Mouse (Mus musculus): ENCODE measurements at regions not wholly inside any gene's neighbourhood (a gene's known extent, or its start where the extent isn't known, plus 50 kb on each side); places are given as distances from the start of the nearest gene placed in this dataset.

DNA sequence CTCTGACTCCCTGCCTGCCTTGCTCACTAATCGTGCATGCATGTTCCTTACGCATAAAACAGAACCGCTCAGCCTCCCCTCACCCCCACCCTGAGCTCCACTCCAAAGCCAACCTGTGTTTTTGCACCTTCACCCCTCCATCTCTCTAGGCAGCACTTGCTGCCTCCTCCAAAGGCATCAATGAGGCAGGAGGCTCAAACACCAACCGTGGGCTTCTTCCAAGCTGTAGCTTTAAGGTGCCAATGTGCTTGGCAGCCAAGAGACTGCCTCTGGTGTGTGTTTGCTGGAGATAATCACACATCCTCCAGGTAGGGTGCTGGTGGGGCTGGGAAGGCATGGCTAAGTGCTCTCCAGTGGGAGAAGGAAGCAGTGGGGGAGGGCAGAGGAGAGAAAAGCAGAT lies 193.3 kb downstream of the Rplp1 start:
- WGBS (ENCODE audit: missing documents) = 92% methylated on average over 4 of the region's 4 CpGs
- Histone ChIP-seq H3K79me2 (ENCODE audit: inconsistent target) (no peaks in the 10 kb centered on the region), H3K36me3 (ENCODE audit: inconsistent target) (no peaks in the 10 kb centered on the region), H3K27ac (no peak overlapping the region), H3K4me3 (ENCODE audit: inconsistent target) (no peak overlapping the region)

DNA sequence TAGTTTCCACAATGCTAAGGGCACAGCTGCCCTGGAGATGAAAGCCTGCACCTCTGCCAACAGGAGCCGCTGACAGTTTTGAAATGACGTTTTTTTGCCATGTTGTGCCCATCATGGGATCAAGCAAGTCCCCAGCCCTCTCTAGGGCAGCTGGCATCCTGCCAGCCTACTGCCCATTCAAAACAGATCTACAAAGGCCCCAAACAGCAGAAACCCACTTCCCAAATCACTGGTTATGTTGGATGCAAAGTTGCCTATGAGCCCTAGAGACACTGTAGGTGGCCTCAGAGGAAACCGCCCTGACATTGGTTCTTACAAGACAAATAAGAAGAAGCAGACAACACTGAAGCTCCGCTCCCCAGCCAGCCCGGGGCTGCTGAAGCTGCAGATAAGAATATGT lies 194.1 kb downstream of the Rplp1 start:
- Histone ChIP-seq H3K4me3 (ENCODE audit: inconsistent target) (no peak overlapping the region), H3K27ac (no peak overlapping the region)
- WGBS (ENCODE audit: missing documents) = 87% methylated on average over 5 of the region's 5 CpGs

DNA sequence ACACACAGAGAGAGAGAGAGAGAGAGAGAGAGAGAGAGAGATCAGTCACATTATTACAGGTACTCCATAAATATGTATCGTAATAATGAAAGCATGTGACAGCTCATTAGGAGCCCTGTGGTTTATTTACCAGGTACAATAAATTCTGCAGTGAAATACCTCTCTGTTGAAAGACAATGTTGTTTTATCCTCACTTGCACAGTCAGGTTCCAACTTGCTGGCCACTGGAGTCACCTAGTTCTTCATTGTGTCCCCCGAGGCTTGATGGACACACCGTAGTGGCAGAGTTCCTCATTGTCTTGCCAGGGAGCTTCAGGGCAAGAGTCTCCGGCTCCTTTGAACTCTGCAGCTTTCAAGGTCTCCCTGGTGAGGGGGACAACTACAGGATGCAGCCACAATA lies 197.6 kb downstream of the Rplp1 start:
- H3K4me3 ChIP-seq (ENCODE audit: inconsistent target) = no peak overlapping the region
- WGBS (ENCODE audit: missing documents) = 94% methylated on average over 3 of the region's 4 CpGs

More for the DNA sequence above, 194.1 kb downstream of the Rplp1 start:
- Histone ChIP-seq H3K79me2 (ENCODE audit: inconsistent target) (no peaks in the 10 kb centered on the region), H3K36me3 (ENCODE audit: inconsistent target) (no peaks in the 10 kb centered on the region)

GRCm38 (mm10) chr9:61714331-61715035 lies 199.9 kb downstream of the Rplp1 start:
- H3K4me3 ChIP-seq (ENCODE audit: inconsistent target) = no peak overlapping the region
- no peaks in the 10 kb centered on the region for H3K36me3 ChIP-seq (ENCODE audit: inconsistent target)
- WGBS (ENCODE audit: missing documents) = 57% methylated on average over 19 of the region's 19 CpGs
- no peaks in the 10 kb centered on the region for H3K79me2 ChIP-seq (ENCODE audit: inconsistent target)
- no peak overlapping the region for H3K27ac ChIP-seq

More for the DNA sequence above, 197.6 kb downstream of the Rplp1 start:
- Histone ChIP-seq H3K79me2 (ENCODE audit: inconsistent target) (no peaks in the 10 kb centered on the region), H3K36me3 (ENCODE audit: inconsistent target) (no peaks in the 10 kb centered on the region), H3K27ac (no peak overlapping the region)

- Histone ChIP-seq H3K79me2 (ENCODE audit: inconsistent target) (no peaks in the 10 kb centered on the region), H3K4me3 (ENCODE audit: inconsistent target) (no peak overlapping the region), H3K36me3 (ENCODE audit: inconsistent target) (no peaks in the 10 kb centered on the region), H3K27ac (no peak overlapping the region)
- WGBS (ENCODE audit: missing documents) = 83% methylated on average over 7 of the region's 7 CpGs
Measured at GRCm38 (mm10) chr9:61713806-61714205, 200.5 kb downstream of the Rplp1 start.

- H3K4me3 ChIP-seq (ENCODE audit: inconsistent target) = no peak overlapping the region
- H3K27ac ChIP-seq = no peak overlapping the region
- no peaks in the 10 kb centered on the region for H3K79me2 ChIP-seq (ENCODE audit: inconsistent target)
- H3K36me3 ChIP-seq (ENCODE audit: inconsistent target) = no peaks in the 10 kb centered on the region
- 74% methylated on average over 7 of the region's 7 CpGs for WGBS (ENCODE audit: missing documents)
Measured at GRCm38 (mm10) chr9:61711296-61711695, 203.0 kb downstream of the Rplp1 start.

DNA sequence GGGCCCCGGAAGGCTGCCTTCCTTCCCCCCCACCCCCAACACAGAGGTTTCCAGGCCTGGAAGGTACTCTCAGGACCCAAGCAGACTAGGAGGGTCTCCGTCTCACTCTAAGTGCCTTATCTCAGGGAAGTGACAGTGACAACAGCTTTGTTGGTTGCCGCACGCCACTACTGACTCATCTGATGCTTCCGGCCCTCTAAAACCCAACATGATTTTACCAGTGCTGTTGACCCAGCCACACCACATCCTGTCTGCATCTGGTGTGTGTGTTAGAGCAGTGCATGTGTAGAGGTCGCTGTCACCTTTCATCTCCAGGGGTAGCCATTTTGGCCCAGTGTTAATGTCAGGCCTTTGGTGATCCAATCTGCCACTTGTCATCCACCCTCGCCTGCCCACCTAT lies 206.5 kb downstream of the Rplp1 start:
- H3K4me3 ChIP-seq (ENCODE audit: inconsistent target) = no peak overlapping the region
- no peaks in the 10 kb centered on the region for H3K36me3 ChIP-seq (ENCODE audit: inconsistent target)
- no peaks in the 10 kb centered on the region for H3K79me2 ChIP-seq (ENCODE audit: inconsistent target)
- peak overlapping the region; percentile 93 for H3K27ac ChIP-seq
- WGBS (ENCODE audit: missing documents) = 20% methylated on average over 7 of the region's 7 CpGs

DNA sequence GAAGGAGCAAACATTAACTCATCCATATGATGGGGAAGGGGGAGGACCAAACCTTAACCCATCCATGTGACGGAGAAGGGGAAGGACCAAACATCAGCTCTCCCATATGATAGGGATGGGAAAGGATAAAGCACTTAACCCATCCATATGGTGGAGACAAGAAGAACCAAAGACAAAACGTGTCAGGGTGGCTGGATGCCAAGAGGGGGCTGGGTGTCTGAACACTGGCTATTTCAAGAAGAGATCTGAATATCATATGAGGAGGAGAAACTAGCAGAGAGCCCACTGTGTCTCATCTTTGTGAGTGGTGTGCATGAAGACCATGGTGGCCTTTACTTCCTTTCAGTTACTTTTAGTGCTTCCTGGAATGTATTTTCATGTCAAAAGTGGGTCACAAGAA lies 207.0 kb downstream of the Rplp1 start:
- Histone ChIP-seq H3K27ac (peak overlapping the region; percentile 93), H3K79me2 (ENCODE audit: inconsistent target) (no peaks in the 10 kb centered on the region), H3K36me3 (ENCODE audit: inconsistent target) (no peaks in the 10 kb centered on the region), H3K4me3 (ENCODE audit: inconsistent target) (no peak overlapping the region)
- 70% methylated on average over 2 of the region's 2 CpGs for WGBS (ENCODE audit: missing documents)

DNA sequence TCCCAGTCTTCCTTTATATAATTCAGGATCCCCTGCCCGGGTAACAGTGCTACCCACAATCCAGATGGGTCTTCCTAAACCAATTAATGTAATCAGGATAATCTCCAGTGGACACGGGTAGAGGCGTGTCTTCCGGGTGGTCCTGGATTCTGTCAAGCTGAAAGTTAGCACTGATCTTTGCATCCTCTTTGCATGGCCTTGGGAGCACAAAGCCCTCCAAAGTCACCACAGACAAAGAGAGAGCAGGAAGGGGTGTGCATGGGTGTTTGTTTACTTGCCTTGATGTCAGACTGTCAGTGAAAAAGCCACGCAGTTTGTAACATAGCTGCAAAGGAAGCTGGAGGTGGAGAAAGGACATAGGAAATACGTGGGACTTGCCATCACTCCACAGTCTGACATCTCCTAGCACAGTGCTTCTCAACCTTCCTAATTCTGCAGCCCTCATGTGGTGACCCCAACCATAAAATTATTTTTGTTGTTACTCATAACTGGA lies 208.0 kb downstream of the Rplp1 start:
- H3K27ac ChIP-seq = peak overlapping the region; percentile 93
- no peaks in the 10 kb centered on the region for H3K36me3 ChIP-seq (ENCODE audit: inconsistent target)
- H3K4me3 ChIP-seq (ENCODE audit: inconsistent target) = no peak overlapping the region
- 86% methylated on average over 6 of the region's 6 CpGs for WGBS (ENCODE audit: missing documents)
- H3K79me2 ChIP-seq (ENCODE audit: inconsistent target) = no peaks in the 10 kb centered on the region

DNA sequence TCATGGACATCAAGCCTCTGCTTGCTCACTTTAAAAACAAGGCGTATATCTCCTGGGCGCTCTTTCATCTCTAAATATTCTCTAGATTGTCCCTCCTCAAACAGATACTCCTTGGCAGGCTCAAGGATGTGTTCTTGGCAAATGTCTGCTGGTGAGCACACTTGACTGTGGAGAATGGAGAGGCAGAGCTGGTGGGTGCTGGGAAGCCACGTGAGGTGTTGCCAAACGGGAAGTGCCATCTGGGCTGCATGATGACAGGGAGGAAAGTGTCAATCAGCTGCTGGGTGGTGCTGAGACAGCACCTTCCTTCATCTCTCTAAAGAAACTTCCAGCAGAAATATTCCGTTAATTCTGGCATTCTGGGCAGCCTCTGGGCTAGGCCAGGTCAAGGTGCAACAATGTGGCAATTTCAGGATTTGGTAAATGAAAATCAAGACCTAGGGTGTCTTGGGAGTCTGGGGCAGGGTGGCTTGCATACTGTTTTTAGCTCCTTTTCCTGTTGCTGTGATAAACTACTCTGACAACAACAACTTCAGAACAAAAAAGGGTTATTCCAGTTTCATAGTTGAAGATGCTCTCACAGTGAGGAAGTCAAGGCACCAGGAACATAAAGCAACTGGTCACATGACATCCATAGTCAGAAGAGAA lies 208.6 kb downstream of the Rplp1 start:
- peak overlapping the region; percentile 93 for H3K27ac ChIP-seq
- 30% methylated on average over 5 of the region's 5 CpGs for WGBS (ENCODE audit: missing documents)
- H3K4me3 ChIP-seq (ENCODE audit: inconsistent target) = no peak overlapping the region
- no peaks in the 10 kb centered on the region for H3K36me3 ChIP-seq (ENCODE audit: inconsistent target)
- no peaks in the 10 kb centered on the region for H3K79me2 ChIP-seq (ENCODE audit: inconsistent target)

- H3K27ac ChIP-seq = peak overlapping the region; percentile 93
- H3K4me3 ChIP-seq (ENCODE audit: inconsistent target) = no peak overlapping the region
- WGBS (ENCODE audit: missing documents) = 78% methylated on average over 11 of the region's 11 CpGs
- H3K79me2 ChIP-seq (ENCODE audit: inconsistent target) = no peaks in the 10 kb centered on the region
- no peaks in the 10 kb centered on the region for H3K36me3 ChIP-seq (ENCODE audit: inconsistent target)
Measured at GRCm38 (mm10) chr9:61703301-61703700, 211.0 kb downstream of the Rplp1 start.

GRCm38 (mm10) chr9:61702280-61702966 lies 211.9 kb downstream of the Rplp1 start:
- H3K27ac ChIP-seq = peak overlapping the region; percentile 93
- H3K79me2 ChIP-seq (ENCODE audit: inconsistent target) = no peaks in the 10 kb centered on the region
- no peak overlapping the region for H3K4me3 ChIP-seq (ENCODE audit: inconsistent target)
- under 1% methylated on average over 22 of the region's 22 CpGs for WGBS (ENCODE audit: missing documents)
- H3K36me3 ChIP-seq (ENCODE audit: inconsistent target) = no peaks in the 10 kb centered on the region

- H3K36me3 ChIP-seq (ENCODE audit: inconsistent target) = no peaks in the 10 kb centered on the region
- 97% methylated on average over 6 of the region's 6 CpGs for WGBS (ENCODE audit: missing documents)
- H3K79me2 ChIP-seq (ENCODE audit: inconsistent target) = no peaks in the 10 kb centered on the region
- H3K27ac ChIP-seq = no peak overlapping the region
- no peak overlapping the region for H3K4me3 ChIP-seq (ENCODE audit: inconsistent target)
Measured at GRCm38 (mm10) chr9:61700576-61700975, 213.8 kb downstream of the Rplp1 start.

- WGBS (ENCODE audit: missing documents) = 76% methylated on average over 5 of the region's 5 CpGs
- H3K4me3 ChIP-seq (ENCODE audit: inconsistent target) = no peak overlapping the region
- H3K27ac ChIP-seq = no peak overlapping the region
- H3K79me2 ChIP-seq (ENCODE audit: inconsistent target) = no peaks in the 10 kb centered on the region
- H3K36me3 ChIP-seq (ENCODE audit: inconsistent target) = no peaks in the 10 kb centered on the region
Measured at GRCm38 (mm10) chr9:61699618-61700017, 214.7 kb downstream of the Rplp1 start.

DNA sequence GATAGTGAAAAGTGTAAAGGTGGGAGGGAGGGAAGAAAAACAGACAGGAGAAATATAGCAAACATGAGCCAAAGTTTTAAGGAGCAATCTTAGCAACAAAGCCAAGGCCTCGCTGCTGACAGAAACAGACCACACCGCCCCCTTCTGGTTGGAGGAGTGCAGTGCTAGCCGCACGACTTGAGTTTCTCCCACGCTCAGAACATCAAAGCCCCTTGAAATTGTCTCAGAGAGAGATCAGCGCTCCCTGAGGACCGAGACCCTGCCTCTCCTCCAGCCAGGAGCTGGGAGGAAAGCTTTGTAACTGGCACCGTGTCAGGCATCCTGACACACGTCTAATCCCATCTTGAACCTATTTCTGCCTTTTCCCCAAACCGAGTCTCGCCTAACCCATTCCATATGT lies 216.4 kb downstream of the Rplp1 start:
- H3K27ac ChIP-seq = no peak overlapping the region
- no peaks in the 10 kb centered on the region for H3K79me2 ChIP-seq (ENCODE audit: inconsistent target)
- H3K36me3 ChIP-seq (ENCODE audit: inconsistent target) = no peaks in the 10 kb centered on the region

More for the DNA sequence above, 216.4 kb downstream of the Rplp1 start:
- WGBS (ENCODE audit: missing documents) = 20% methylated on average over 11 of the region's 11 CpGs
- H3K4me3 ChIP-seq (ENCODE audit: inconsistent target) = no peak overlapping the region

Data from macrophage (primary cell).